Mouse (Mus musculus): ENCODE data around the gene Cryz. TPM values are rescaled to one million over a fixed set of nuclear protein-coding genes. Genes with fewer than 3 reads are reported as not detected.
"Not testable (repeated sequence)": the region's sequence is repeated elsewhere in the genome, so short reads cannot be mapped to it uniquely, and the experiment has no call there.

Gene Cryz
- polyA plus RNA-seq, 1 experiment from 2014 or later = 17.4 TPM

DNA sequence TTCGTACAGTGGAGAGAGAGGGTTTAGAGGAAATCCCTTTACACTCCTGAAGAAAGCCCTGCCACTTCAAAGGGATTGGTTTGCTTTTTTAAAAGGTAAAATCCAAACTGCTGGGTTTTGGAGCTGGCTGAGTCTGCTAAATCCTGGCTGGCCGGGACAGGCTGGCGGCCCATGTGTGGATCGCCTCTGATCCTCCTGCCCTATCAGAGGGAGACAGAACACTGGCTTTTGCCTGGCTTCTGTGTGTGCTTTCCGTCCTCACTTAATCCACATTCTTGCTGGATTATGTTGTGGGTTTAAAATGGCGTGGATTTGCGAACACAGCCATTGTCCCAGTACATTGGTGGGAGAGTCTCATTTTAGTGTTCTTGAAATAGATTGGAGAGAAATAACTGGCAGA lies 18.8 kb downstream of the Cryz start:
- WGBS = 50% methylated on average over 7 of the region's 7 CpGs
- Histone ChIP-seq H3K4me3 (no peak overlapping the region), H3K4me1 (no peaks in the 10 kb centered on the region), H3K4me2 (replicated peaks) (no peak overlapping the region), H3K36me3 (0 out of 2 replicates have a peak, but pooled peaks cover 1% of the 10 kb centered on the region), H3K27ac (replicated peaks) (no peak overlapping the region), H3K9me3 (no peaks in the 10 kb centered on the region), H3K9ac (replicated peaks) (no peak overlapping the region), H3K27me3 (no peaks in the 10 kb centered on the region)
- no peak for ATAC-seq (ENCODE audit: low FRiP score, low read depth)

DNA sequence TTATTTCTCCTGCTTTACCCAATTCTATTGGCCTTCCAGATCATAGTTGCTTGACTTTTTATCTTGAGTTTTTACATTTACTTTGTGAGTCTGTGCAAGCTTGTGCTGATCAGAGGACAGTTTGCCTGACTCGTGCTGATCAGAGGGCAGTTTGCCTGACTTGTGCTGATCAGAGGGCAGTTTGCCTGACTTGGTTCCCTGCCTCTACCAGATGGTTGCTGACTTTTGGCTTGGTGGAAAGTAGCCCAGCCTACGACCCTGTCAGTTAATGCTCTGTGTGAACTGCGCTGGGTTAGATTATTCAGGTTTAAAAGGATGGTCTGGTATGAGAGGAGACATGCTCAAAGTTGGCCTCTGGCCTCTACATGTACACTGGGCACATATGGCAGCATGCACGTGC lies 19.6 kb downstream of the Cryz start:
- Histone ChIP-seq H3K27me3 (no peaks in the 10 kb centered on the region), H3K9me3 (no peaks in the 10 kb centered on the region), H3K4me1 (no peaks in the 10 kb centered on the region), H3K4me3 (no peak overlapping the region), H3K36me3 (0 out of 2 replicates have a peak, but pooled peaks cover 1% of the 10 kb centered on the region), H3K27ac (replicated peaks) (no peak overlapping the region), H3K9ac (replicated peaks) (no peak overlapping the region), H3K4me2 (replicated peaks) (no peak overlapping the region)
- ATAC-seq (ENCODE audit: low FRiP score, low read depth) = no peak
- WGBS = 88% methylated on average over 4 of the region's 4 CpGs

DNA sequence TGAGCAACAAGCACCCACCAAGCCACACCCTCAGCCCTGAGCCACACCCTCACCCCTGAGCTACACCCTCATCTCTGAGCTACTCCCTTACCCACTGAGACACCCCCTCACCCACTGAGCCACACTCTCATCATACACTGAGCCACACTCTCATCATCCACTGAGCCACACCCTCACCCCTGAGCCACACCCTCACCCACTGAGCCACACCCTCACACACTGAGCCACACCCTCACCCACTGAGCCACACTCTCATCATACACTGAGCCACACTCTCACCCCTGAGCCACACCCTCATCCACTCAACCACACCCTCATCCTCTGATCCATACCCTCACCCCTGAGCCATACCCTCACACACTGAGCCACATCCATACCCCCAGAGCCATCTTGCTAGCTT lies 31.8 kb downstream of the Cryz start:
- H3K9me3 ChIP-seq = no peaks in the 10 kb centered on the region
- no peak overlapping the region for H3K4me3 ChIP-seq
- no peak overlapping the region for H3K4me2 ChIP-seq (replicated peaks)
- H3K9ac ChIP-seq (replicated peaks) = no peak overlapping the region
- H3K4me1 ChIP-seq = no peaks in the 10 kb centered on the region
- no peak overlapping the region for H3K27ac ChIP-seq (replicated peaks)
- no peaks in the 10 kb centered on the region for H3K27me3 ChIP-seq
- H3K36me3 ChIP-seq = no peaks in the 10 kb centered on the region
- peak; percentile 66 for ATAC-seq (ENCODE audit: low FRiP score, low read depth)

DNA sequence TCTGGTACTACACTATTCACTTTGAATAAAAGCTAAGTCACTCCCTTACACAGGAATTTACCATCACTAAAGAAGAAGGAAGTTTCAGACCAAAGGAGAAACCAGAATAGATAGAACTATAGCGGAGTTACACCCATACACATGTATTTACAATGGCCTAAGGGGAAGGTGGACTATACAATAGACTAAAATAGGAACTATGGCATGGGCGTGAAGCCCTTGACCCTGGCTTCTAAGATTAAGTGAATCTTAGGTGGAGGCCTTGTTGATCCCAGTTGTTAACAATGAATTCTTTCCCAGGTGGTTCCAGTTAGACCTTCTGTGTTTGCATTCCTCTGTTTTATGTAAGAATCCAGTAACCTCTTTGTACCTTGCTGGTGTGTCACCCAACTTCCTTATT lies 34.8 kb downstream of the Cryz start:
- H3K9me3 ChIP-seq; H3K27ac ChIP-seq (replicated peaks); H3K4me2 ChIP-seq (replicated peaks); H3K9ac ChIP-seq (replicated peaks); H3K36me3 ChIP-seq; H3K4me3 ChIP-seq; H3K4me1 ChIP-seq; ATAC-seq (ENCODE audit: low FRiP score, low read depth); H3K27me3 ChIP-seq: not testable (repeated sequence)
- WGBS = 82% methylated on average over 2 of the region's 2 CpGs

DNA sequence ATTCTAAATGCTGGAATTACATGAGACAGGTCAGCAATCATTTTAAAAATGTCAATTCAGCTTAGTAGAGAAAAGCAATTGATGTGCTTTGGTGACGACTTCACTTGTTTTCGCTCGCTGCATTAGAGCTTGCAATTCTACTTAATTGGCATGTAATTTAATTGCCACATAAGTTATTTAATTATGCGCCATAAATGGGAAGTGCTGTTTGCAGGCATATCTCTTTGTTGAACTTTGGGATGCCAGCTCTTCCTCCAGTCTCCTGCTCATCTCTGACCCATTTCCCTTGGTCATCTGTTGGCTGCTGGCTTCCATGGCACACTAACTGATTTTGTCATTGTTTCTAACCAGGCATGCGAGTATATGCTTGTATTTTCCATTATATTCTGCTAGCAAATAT lies 36.6 kb downstream of the Cryz start:
- ATAC-seq (ENCODE audit: low FRiP score, low read depth) = no peak
- 87% methylated on average over 5 of the region's 5 CpGs for WGBS
- H3K27ac ChIP-seq (replicated peaks) = no peak overlapping the region
- H3K9me3 ChIP-seq = no peaks in the 10 kb centered on the region
- H3K27me3 ChIP-seq = no peaks in the 10 kb centered on the region
- no peaks in the 10 kb centered on the region for H3K4me1 ChIP-seq
- no peak overlapping the region for H3K4me3 ChIP-seq
- H3K4me2 ChIP-seq (replicated peaks) = no peak overlapping the region
- H3K36me3 ChIP-seq = no peaks in the 10 kb centered on the region
- no peak overlapping the region for H3K9ac ChIP-seq (replicated peaks)

DNA sequence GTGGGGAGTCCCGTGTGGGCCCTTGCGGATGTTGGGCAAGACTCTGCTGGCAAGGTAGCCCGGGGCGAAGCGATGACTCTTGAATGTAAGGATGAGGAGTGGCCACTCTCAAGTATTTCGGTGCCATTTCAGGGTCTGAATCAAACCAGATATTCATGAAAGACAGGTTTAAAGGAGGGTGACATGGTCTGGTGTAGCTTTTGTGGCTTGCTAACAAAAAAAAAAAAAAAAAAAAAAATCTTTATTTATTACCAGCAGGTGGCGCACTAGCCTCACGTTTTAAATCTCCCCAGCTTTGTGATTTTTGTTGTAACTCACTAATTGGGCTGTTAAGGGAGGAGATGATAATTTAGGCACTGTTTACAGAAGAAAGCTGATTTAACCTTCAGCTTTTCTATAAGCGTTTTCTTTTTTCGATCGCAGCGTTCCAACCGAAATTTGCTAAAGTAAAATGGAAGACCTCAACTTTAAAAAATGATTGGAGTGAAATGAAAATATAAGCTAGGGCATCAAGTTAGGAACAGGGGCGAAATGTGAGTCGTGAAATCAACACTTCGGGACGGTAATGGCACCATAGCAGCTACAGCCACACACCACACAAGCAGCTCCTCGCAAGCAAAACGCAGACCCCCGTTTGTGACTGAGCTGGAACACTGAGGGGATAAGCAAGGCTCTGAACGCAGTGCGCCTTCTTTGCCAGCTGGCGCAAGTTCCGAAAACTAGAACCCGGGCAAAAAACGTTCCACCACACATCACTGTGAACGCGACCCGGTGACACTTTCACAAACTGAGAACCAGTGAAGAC lies 50.3 kb downstream of the Cryz start:
- Histone ChIP-seq H3K27me3 (no peaks in the 10 kb centered on the region), H3K4me2 (replicated peaks) (peak overlapping the region; percentile 11; the same call in 1 of the 2 replicates), H3K9ac (replicated peaks) (no peak overlapping the region), H3K9me3 (no peaks in the 10 kb centered on the region), H3K27ac (replicated peaks) (no peak overlapping the region), H3K4me1 (peaks cover 9% of the 10 kb centered on the region; the same call in 1 of the 2 replicates), H3K36me3 (no peaks in the 10 kb centered on the region), H3K4me3 (no peak overlapping the region)
- WGBS = 67% methylated on average over 29 of the region's 29 CpGs
- ATAC-seq (ENCODE audit: low FRiP score, low read depth) = peak; percentile 53; the same call in 1 of the 2 replicates

DNA sequence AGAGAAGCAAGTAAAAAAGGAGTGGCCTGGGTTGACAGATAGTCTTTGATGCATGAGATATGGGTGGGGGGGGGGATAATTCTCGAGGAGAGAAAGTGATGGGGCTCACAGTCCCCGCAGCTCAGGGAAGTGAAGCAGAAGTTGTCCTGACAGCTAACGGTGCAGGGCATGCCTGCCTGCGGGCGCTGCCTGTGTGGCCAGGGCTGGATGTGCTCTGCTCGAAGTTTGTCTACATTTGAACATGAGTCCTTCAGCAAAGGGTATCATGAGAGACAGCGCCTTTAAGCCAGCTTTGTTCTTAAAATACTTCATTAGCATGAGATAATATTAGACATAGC lies 50.9 kb downstream of the Cryz start:
- Histone ChIP-seq H3K9ac (replicated peaks) (no peak overlapping the region), H3K9me3 (no peaks in the 10 kb centered on the region), H3K27me3 (no peaks in the 10 kb centered on the region), H3K36me3 (no peaks in the 10 kb centered on the region), H3K4me3 (no peak overlapping the region), H3K4me2 (replicated peaks) (peak overlapping the region; percentile 11; the same call in 1 of the 2 replicates), H3K4me1 (peaks cover 9% of the 10 kb centered on the region; the same call in 1 of the 2 replicates), H3K27ac (replicated peaks) (no peak overlapping the region)
- ATAC-seq (ENCODE audit: low FRiP score, low read depth) = peak; percentile 39; the same call in 1 of the 2 replicates
- WGBS = 68% methylated on average over 7 of the region's 7 CpGs

DNA sequence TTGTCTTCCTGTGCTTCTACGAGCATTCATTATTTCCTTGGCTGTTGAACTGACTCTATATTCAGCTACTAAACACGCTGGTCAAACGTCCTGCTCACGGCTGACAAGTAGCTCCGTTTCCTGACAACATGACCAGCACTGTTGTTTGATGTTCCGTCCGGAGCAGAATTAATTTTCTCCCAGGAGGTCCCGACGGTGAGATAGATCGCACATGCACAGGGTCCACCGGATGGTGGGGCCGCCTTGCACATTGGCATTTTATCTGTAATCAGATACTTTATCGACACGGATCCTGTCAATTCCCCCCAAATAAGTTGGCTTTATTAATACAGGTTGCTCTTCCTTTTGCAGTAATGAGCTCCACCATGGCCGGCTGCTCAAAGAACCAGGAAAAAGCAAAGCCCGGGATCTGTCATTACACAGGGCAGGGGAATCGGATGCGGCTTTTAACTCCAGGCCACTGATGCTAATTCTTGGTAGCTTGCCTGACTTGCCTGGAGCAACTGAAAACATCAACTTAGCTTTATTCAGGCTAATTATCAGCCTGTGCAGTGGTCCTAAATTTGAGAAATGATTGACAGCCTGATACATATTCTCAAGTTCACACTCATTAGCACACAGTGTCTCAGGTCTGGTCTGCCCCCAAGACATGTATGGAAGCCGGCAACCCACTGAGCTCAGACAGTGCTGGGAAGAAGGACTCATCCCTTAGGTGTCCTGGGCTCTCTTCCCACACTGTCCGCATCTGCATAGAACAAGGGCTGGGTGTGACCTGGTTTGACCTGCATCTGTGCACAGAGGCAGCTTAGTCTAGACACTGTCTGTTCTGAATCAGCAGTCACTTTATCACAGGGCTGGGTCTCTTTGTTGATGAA lies 53.1 kb downstream of the Cryz start:
- H3K27me3 ChIP-seq = no peaks in the 10 kb centered on the region
- peak overlapping the region; percentile 15; the same call in 1 of the 2 replicates for H3K4me2 ChIP-seq (replicated peaks)
- H3K27ac ChIP-seq (replicated peaks) = peak overlapping the region; percentile 58; the same call in 1 of the 2 replicates
- no peak overlapping the region for H3K9ac ChIP-seq (replicated peaks)
- WGBS = 49% methylated on average over 20 of the region's 20 CpGs
- peak; percentile 73 for ATAC-seq (ENCODE audit: low FRiP score, low read depth)
- no peak overlapping the region for H3K4me3 ChIP-seq
- no peaks in the 10 kb centered on the region for H3K9me3 ChIP-seq
- H3K4me1 ChIP-seq = peaks cover 12% of the 10 kb centered on the region; the same call in 1 of the 2 replicates
- H3K36me3 ChIP-seq = no peaks in the 10 kb centered on the region

DNA sequence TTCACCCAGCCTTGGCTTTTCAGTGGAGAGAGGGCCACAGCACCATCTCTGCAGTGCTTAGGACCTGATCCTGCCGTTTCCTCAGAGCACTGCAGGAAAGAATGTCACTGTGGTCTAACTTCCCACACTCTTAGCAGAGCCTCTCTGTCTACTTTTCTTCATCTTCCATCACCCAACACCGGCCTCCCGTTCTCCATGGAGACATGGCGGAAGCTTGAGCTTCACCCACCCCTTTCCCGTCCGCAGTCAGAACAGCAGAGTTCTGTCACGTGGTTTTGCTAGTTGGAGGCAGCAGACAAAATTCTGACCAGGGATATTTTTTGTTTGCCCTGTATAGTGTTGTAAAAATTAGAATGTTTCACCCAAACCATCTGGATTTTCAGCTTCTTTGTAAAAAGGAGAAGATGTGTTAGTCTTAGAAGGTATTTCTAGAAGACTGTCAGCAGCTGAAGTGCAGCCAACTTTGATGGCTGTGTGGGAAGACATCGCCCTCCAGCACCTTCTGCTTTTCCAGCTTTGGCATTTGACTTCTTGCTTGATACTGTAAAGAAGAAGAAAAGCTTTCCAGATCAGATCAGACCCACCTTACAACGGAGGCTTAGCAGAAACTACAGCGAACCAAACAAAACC lies 54.8 kb downstream of the Cryz start:
- H3K4me2 ChIP-seq (replicated peaks) = no peak overlapping the region
- WGBS = 88% methylated on average over 10 of the region's 10 CpGs
- ATAC-seq (ENCODE audit: low FRiP score, low read depth) = no peak

DNA sequence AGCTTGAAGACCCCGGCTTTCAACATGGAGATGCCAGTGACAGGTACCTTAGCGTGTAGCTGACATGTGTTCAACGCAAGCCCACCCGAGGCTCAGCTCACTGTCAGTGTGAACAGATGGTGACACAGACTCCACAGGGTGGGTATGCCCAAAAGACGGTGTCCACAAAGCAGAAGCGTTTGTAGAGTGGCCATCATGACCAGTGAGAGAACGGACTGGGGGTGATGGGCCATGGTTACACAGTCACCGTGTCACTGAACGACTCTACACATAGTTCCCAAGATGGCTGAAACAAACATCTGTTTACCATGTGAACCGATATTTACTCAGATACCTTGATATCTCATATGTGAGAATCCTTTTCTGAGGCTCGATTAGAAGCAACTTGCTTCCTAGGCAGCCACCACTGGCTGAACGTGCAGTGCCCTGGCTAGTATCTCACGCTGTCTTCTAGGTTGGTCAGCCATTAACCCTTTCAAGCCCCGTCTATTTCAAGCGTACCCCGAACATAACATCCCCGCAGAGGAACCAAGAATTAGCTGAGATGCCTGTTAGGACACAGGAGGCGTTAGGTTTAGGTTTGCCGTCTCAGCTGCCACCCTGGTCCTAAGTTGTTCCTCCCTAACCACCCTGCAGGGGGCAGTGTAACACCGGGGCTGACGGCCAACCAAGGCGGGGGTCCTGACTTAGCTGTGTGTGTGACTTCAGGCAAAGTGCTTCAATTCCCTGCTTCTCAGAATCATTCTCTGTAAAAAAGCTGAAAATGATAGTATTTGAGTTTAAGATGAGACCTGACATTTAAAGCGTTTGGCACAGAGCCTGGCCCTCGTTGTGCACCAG lies 56.3 kb downstream of the Cryz start:
- H3K9ac ChIP-seq (replicated peaks) = no peak overlapping the region

More for the DNA sequence above, 54.8 kb downstream of the Cryz start:
- Histone ChIP-seq H3K27me3 (no peaks in the 10 kb centered on the region), H3K36me3 (no peaks in the 10 kb centered on the region), H3K4me1 (peaks cover 12% of the 10 kb centered on the region; the same call in 1 of the 2 replicates), H3K9ac (replicated peaks) (no peak overlapping the region), H3K9me3 (no peaks in the 10 kb centered on the region), H3K4me3 (no peak overlapping the region), H3K27ac (replicated peaks) (no peak overlapping the region)

DNA sequence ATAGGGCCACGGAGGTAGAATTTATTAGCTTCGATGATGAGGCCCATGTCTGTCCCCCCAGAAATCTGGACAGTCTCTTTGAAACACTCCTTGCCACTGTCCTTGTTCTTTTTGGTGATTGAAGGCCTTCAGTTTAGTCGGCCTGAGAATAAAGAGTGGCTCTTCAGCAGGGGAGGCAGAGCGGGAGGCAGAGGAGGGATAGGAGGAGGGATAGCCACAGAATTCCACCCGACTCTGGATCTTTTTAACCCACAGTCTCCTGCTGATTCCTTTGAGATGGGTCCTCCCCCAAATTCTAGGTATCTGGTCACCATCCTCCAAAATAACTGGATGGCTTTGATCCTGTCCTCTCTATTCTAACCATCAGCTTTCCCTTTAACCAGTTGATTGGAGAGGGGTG lies 56.9 kb downstream of the Cryz start:
- Histone ChIP-seq H3K27me3 (no peaks in the 10 kb centered on the region), H3K36me3 (no peaks in the 10 kb centered on the region), H3K4me2 (replicated peaks) (no peak overlapping the region), H3K4me3 (no peak overlapping the region), H3K9ac (replicated peaks) (no peak overlapping the region), H3K9me3 (no peaks in the 10 kb centered on the region), H3K4me1 (peaks cover 7% of the 10 kb centered on the region; the same call in 1 of the 2 replicates), H3K27ac (replicated peaks) (no peak overlapping the region)
- 53% methylated on average over 5 of the region's 5 CpGs for WGBS
- 0 out of 2 replicates have a peak, but pooled peaks have one; percentile 4 for ATAC-seq (ENCODE audit: low FRiP score, low read depth)

More for the DNA sequence above, 56.3 kb downstream of the Cryz start:
- H3K9me3 ChIP-seq = no peaks in the 10 kb centered on the region
- H3K27me3 ChIP-seq = no peaks in the 10 kb centered on the region
- H3K27ac ChIP-seq (replicated peaks) = no peak overlapping the region
- H3K4me3 ChIP-seq = no peak overlapping the region
- peaks cover 7% of the 10 kb centered on the region; the same call in 1 of the 2 replicates for H3K4me1 ChIP-seq
- no peak overlapping the region for H3K4me2 ChIP-seq (replicated peaks)
- WGBS = 46% methylated on average over 24 of the region's 24 CpGs
- peak; percentile 69 for ATAC-seq (ENCODE audit: low FRiP score, low read depth)
- no peaks in the 10 kb centered on the region for H3K36me3 ChIP-seq

Measured in midbrain, embryonic 12.5 days (tissue).